Mouse (Mus musculus): Measurements from ENCODE around the gene Il1rapl2. TPM values are rescaled to one million over a fixed set of nuclear protein-coding genes. Genes with fewer than 3 reads are reported as not detected.

Il1rapl2 gene
- total and polyA plus RNA-seq, 3 experiments, result not detected

DNA sequence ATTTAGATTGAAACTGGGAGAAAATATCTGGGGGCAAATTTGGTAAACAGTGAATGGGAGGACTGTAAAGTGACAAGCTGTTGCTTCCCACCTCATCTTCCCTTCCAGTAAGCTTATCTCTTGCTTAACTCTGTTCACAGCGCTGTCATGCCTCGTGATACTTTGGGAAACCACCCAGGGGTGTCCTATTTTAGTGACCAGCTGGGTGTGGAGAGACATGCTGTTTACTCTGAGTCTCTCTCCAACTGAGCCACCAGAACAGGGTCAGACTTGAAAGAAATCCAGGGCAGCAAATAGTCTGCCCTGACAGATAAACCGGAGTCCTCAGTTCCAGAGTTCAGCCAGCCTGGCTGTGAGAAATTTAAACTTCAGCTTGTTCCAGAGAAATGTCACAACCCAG is 867.5 kb downstream of the Il1rapl2 start:
- Histone ChIP-seq H3K9ac (ENCODE audit: insufficient read depth, low read depth) (no peak overlapping the region), H3K79me2 (replicated peaks; ENCODE audit: control insufficient read depth, extremely low read depth, insufficient read depth, poor library complexity, severe bottlenecking) (no peaks in the 10 kb centered on the region), H3K36me3 (replicated peaks in 1 of 2; ENCODE audit: control insufficient read depth in 1 of 2, insufficient read depth in 1 of 2, low read length in 1 of 2) (no peaks in the 10 kb centered on the region), H3K9me3 (replicated peaks; ENCODE audit: low read length) (no peaks in the 10 kb centered on the region), H3K27ac (ENCODE audit: insufficient read depth, low read depth) (no peak overlapping the region), H3K4me1 (ENCODE audit: control insufficient read depth in 1 of 2, insufficient read depth in 2 of 2) (no peaks in the 10 kb centered on the region), H3K4me3 (replicated peaks in 1 of 3; ENCODE audit: low read depth in 2 of 3, low read length in 2 of 3, poor library complexity in 1 of 3) (no peak overlapping the region), H3K4me2 (ENCODE audit: insufficient read depth, low read depth, poor library complexity, severe bottlenecking) (no peak overlapping the region), H3K27me3 (replicated peaks) (no peaks in the 10 kb centered on the region)
- in situ Hi-C loops (cut with MboI; ENCODE audit: low pct_ligation_motif_present, low pct_unique_long_range_greater_than_20kb, low sequenced_read_pairs) (no loop called here), dilution Hi-C loops (cut with MboI; ENCODE audit: extremely low pct_ligation_motif_present, extremely low pct_unique_long_range_greater_than_20kb, low sequenced_read_pairs) (no loop called here)
- DNase-seq (ENCODE audit: extremely low read depth), result no peak
- TF ChIP-seq TCF12 (IDR thresholded peaks at IDR 0.05; ENCODE audit: low read depth, low read length), result no peak
- no peak for TF ChIP-seq CTCF (conservative IDR thresholded peaks at IDR 0.05 in 1 of 2, IDR thresholded peaks at IDR 0.05 in 1 of 2; ENCODE audit: low read depth in 2 of 2, low read length in 2 of 2)
- TF ChIP-seq RCOR1 (conservative IDR thresholded peaks at IDR 0.05; ENCODE audit: low read depth, low read length), result no peak
- no peak for TF ChIP-seq POLR2A (IDR thresholded peaks at IDR 0.05; ENCODE audit: low read depth, low read length)
- no peak for TF ChIP-seq MEF2A (IDR thresholded peaks at IDR 0.05; ENCODE audit: borderline replicate concordance, low read depth, low read length)
- no peak for TF ChIP-seq ETS1 (conservative IDR thresholded peaks at IDR 0.05; ENCODE audit: low read depth, low read length)
- no peak for TF ChIP-seq MXI1 (IDR thresholded peaks at IDR 0.05; ENCODE audit: low read depth, low read length)
- no peak for TF ChIP-seq SMC3 (IDR thresholded peaks at IDR 0.05; ENCODE audit: low read depth, low read length)
- no peak for TF ChIP-seq BHLHE40 (IDR thresholded peaks at IDR 0.05; ENCODE audit: low read depth, low read length)
- no peak for TF ChIP-seq USF1 (IDR thresholded peaks at IDR 0.05; ENCODE audit: low read depth, low read length)
- no peak for TF ChIP-seq ZC3H11A (IDR thresholded peaks at IDR 0.05; ENCODE audit: low read depth, low read length)
- TF ChIP-seq PAX5 (IDR thresholded peaks at IDR 0.05; ENCODE audit: low read length), result no peak
- TF ChIP-seq GABPA (IDR thresholded peaks at IDR 0.05; ENCODE audit: insufficient replicate concordance, low read depth, low read length), result no peak
- TF ChIP-seq ZNF384 (IDR thresholded peaks at IDR 0.05; ENCODE audit: low read depth, low read length), result no peak
- TF ChIP-seq ELF1 (IDR thresholded peaks at IDR 0.05; ENCODE audit: low read depth, low read length), result no peak
- TF ChIP-seq EP300 (IDR thresholded peaks at IDR 0.05; ENCODE audit: low read length), result no peak
- TF ChIP-seq CHD1 (IDR thresholded peaks at IDR 0.05; ENCODE audit: low read depth, low read length), result no peak

DNA sequence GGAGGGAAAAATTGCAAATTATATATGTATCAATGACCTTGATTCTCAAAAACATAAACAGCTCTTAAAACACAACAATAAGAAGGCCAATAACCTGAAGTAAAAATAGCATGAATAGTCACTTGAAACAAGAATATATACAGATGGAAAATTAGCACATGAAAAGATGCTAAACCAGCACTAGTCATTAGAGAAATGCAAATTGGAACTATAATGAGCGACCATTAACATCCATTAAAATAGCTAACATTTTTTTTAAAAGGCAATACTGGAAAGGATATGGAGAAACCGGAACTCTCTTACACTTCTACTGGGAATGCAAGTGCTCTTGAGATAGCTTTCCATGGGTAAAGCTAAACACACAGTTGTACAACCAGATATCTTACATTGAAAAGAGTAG is 879.4 kb downstream of the Il1rapl2 start:
- in situ Hi-C loops (cut with MboI; ENCODE audit: low pct_ligation_motif_present, low pct_unique_long_range_greater_than_20kb, low sequenced_read_pairs), result no loop called here

More for the DNA sequence above, 879.4 kb downstream of the Il1rapl2 start:
- Histone ChIP-seq H3K4me1 (ENCODE audit: control insufficient read depth in 1 of 2, insufficient read depth in 2 of 2) (no peaks in the 10 kb centered on the region), H3K27me3 (replicated peaks) (no peaks in the 10 kb centered on the region), H3K79me2 (replicated peaks; ENCODE audit: control insufficient read depth, extremely low read depth, insufficient read depth, poor library complexity, severe bottlenecking) (no peaks in the 10 kb centered on the region), H3K4me2 (ENCODE audit: insufficient read depth, low read depth, poor library complexity, severe bottlenecking) (no peak overlapping the region), H3K36me3 (replicated peaks in 1 of 2; ENCODE audit: control insufficient read depth in 1 of 2, insufficient read depth in 1 of 2, low read length in 1 of 2) (no peaks in the 10 kb centered on the region), H3K27ac (ENCODE audit: insufficient read depth, low read depth) (no peak overlapping the region), H3K9ac (ENCODE audit: insufficient read depth, low read depth) (no peak overlapping the region), H3K9me3 (replicated peaks; ENCODE audit: low read length) (no peaks in the 10 kb centered on the region), H3K4me3 (replicated peaks in 1 of 3; ENCODE audit: low read depth in 2 of 3, low read length in 2 of 3, poor library complexity in 1 of 3) (no peak overlapping the region)
- dilution Hi-C loops (cut with MboI; ENCODE audit: extremely low pct_ligation_motif_present, extremely low pct_unique_long_range_greater_than_20kb, low sequenced_read_pairs), result no loop called here
- DNase-seq (ENCODE audit: extremely low read depth), result no peak
- no peak for TF ChIP-seq ELF1 (IDR thresholded peaks at IDR 0.05; ENCODE audit: low read depth, low read length)
- no peak for TF ChIP-seq USF2 (conservative IDR thresholded peaks at IDR 0.05; ENCODE audit: low read depth, low read length)
- no peak for TF ChIP-seq TBP (conservative IDR thresholded peaks at IDR 0.05; ENCODE audit: low read depth, low read length)
- TF ChIP-seq SMC3 (IDR thresholded peaks at IDR 0.05; ENCODE audit: low read depth, low read length), result no peak
- no peak for TF ChIP-seq KAT2A (IDR thresholded peaks at IDR 0.05; ENCODE audit: insufficient replicate concordance, low read length)
- no peak for TF ChIP-seq MAZ (IDR thresholded peaks at IDR 0.05; ENCODE audit: low read depth, low read length)

All from CH12.LX (cell line).